Mouse (Mus musculus): Measurements from ENCODE around the gene Abhd14a. TPM values are rescaled to one million over a fixed set of nuclear protein-coding genes. Genes with fewer than 3 reads are reported as not detected.

Gene Abhd14a
- polyA plus RNA-seq (2012; fragmentation: generic; extraction: Trizol), result 10 to 100 TPM; 20.7 to 21.6 TPM

GRCm38 (mm10) chr9:106447348-106447747, at the start of gene Abhd14a, which contains the start of gene Abhd14b:
Gene Abhd14a (minus strand): TSS chr9:106447678.
Gene Abhd14b (plus strand): TSS chr9:106447459.

GRCm38 (mm10) chr9:106476924-106477484, 29.5 kb upstream of the Abhd14a start, which contains the start of gene Parp3:
Gene Parp3 (minus strand): TSS chr9:106476949.

GRCm38 (mm10) chr9:106475663-106476001, 28.2 kb upstream of the Abhd14a start, which contains the start of gene Rrp9:
Gene Rrp9 (plus strand): TSS chr9:106475963.

GRCm38 (mm10) chr9:106465571-106466200, 18.2 kb upstream of the Abhd14a start, which contains the start of gene Gpr62:
Gene Gpr62 (minus strand): TSS chr9:106465938.

GRCm38 (mm10) chr9:106453271-106454070, 6.0 kb upstream of the Abhd14a start, which contains the start of gene Pcbp4:
Gene Pcbp4 (plus strand): TSS chr9:106453291.

GRCm38 (mm10) chr9:106429221-106430014, 18.1 kb downstream of the Abhd14a start, which contains the start of gene Rpl29:
Gene Rpl29 (plus strand): TSS chr9:106429454.

Other genes starting within 250 kb of the Abhd14a start
- gene Ppm1m, start 247.9 kb downstream of the Abhd14a start, polyA plus RNA-seq (2012; fragmentation: generic; extraction: Trizol), result 10 to 100 TPM; 39.9 to 40.6 TPM
- 10 to 100 TPM; 51.5 to 59.3 TPM for gene Twf2, start 244.6 kb downstream of the Abhd14a start, polyA plus RNA-seq (2012; fragmentation: generic; extraction: Trizol)
- gene Tlr9, start 225.1 kb downstream of the Abhd14a start, polyA plus RNA-seq (2012; fragmentation: generic; extraction: Trizol), result not detected
- gene Alas1, start 199.0 kb downstream of the Abhd14a start, polyA plus RNA-seq (2012; fragmentation: generic; extraction: Trizol), result 10 to 100 TPM; 17.3 to 67.5 TPM
- gene Poc1a, start 166.6 kb downstream of the Abhd14a start, polyA plus RNA-seq (2012; fragmentation: generic; extraction: Trizol), result 10 to 100 TPM; 16.9 to 35.1 TPM
- 10 to 100 TPM in 1 of 2 experiments, 1 to 10 TPM in 1; 2.0 to 12.1 TPM for gene Dusp7, start 79.0 kb downstream of the Abhd14a start, polyA plus RNA-seq (2012; fragmentation: generic; extraction: Trizol)
- 100 to 1,000 TPM in 1 of 2 experiments, 10 to 100 TPM in 1; 59.4 to 106 TPM for gene Rpl29, start 18.2 kb downstream of the Abhd14a start, polyA plus RNA-seq (2012; fragmentation: generic; extraction: Trizol)
- gene Acy1, start 9.4 kb downstream of the Abhd14a start, polyA plus RNA-seq (2012; fragmentation: generic; extraction: Trizol), result 10 to 100 TPM; 20.4 to 31.4 TPM
- 10 to 100 TPM; 25.4 to 55.1 TPM for gene Abhd14b, start 219 bp downstream of the Abhd14a start, polyA plus RNA-seq (2012; fragmentation: generic; extraction: Trizol)
- gene Pcbp4, start 5.6 kb upstream of the Abhd14a start, polyA plus RNA-seq (2012; fragmentation: generic; extraction: Trizol), result 100 to 1,000 TPM; 165 to 175 TPM
- under 1 TPM; 0.07 to 0.48 TPM for gene Gpr62, start 18.3 kb upstream of the Abhd14a start, polyA plus RNA-seq (2012; fragmentation: generic; extraction: Trizol)
- gene Rrp9, start 28.3 kb upstream of the Abhd14a start, polyA plus RNA-seq (2012; fragmentation: generic; extraction: Trizol), result 10 to 100 TPM; 21.0 to 95.0 TPM
- gene Parp3, start 29.3 kb upstream of the Abhd14a start, polyA plus RNA-seq (2012; fragmentation: generic; extraction: Trizol), result 10 to 100 TPM in 1 of 2 experiments, 1 to 10 TPM in 1; 9.7 to 44.0 TPM
- gene Iqcf1, start 52.3 kb upstream of the Abhd14a start, polyA plus RNA-seq (2012; fragmentation: generic; extraction: Trizol), result under 1 TPM in 1 of 2 experiments, not detected in 1; 0.14 TPM
- gene Iqcf5, start 66.9 kb upstream of the Abhd14a start, polyA plus RNA-seq (2012; fragmentation: generic; extraction: Trizol), result under 1 TPM in 1 of 2 experiments, not detected in 1; 0.07 TPM
- not detected for gene Iqcf3, start 114.0 kb upstream of the Abhd14a start, polyA plus RNA-seq (2012; fragmentation: generic; extraction: Trizol)
- gene Iqcf4, start 123.3 kb upstream of the Abhd14a start, polyA plus RNA-seq (2012; fragmentation: generic; extraction: Trizol), result not detected
- gene Iqcf6, start 178.9 kb upstream of the Abhd14a start, polyA plus RNA-seq (2012; fragmentation: generic; extraction: Trizol), result not detected
- gene Grm2, start 208.4 kb upstream of the Abhd14a start, polyA plus RNA-seq (2012; fragmentation: generic; extraction: Trizol), result not detected
- gene Tex264, start 238.2 kb upstream of the Abhd14a start, polyA plus RNA-seq (2012; fragmentation: generic; extraction: Trizol), result 100 to 1,000 TPM; 117 to 130 TPM